ENCODE assay signal across 21 mouse cellular contexts in genomic region chr1:144545142-144545541, GRCm38 (mm10). TPM values are rescaled to one million over a fixed set of nuclear protein-coding genes. Genes with fewer than 3 reads are reported as not detected.
DNase-seq lines count a peak whose midpoint lies in the region; ATAC-seq and TF ChIP-seq lines count a peak whose summit lies in the region.
"Had no signal": no experiment of that assay in that cellular context is flagged by ENCODE, and none has a peak within 500 bp of the region (broad histone marks: within the 10 kb centered on the region; RNA-seq: fewer than 3 reads in every experiment).

No protein-coding gene starts in this region.

- 0 out of 2 replicates have a peak, but pooled peaks cover 4% of the 10 kb centered on the region for H3K4me1 ChIP-seq in forebrain, embryonic 15.5 days
- no peaks in the 10 kb centered on the region for H3K4me1 ChIP-seq in forebrain, embryonic 16.5 days (replicated peaks; ENCODE audit: control insufficient read depth, insufficient read depth, low read length)
- H3K4me1 ChIP-seq in lung, embryonic 15.5 days = no peaks in the 10 kb centered on the region
- H3K4me1 ChIP-seq in lung, adult 2 months (ENCODE audit: control insufficient read depth, insufficient read depth, low read length) = no peaks in the 10 kb centered on the region
- H3K4me1 ChIP-seq: embryonic facial prominence, embryonic 15.5 days; forebrain, embryonic 10.5 days; hindbrain, embryonic 15.5 days had no signal

- DNase-seq in lung, adult 2 months = no peak
- DNase-seq in retina, embryonic 14.5 days (ENCODE audit: low spot score) = peak; percentile 2
- no peak for DNase-seq in retina, postnatal 1 day
- DNase-seq: adrenal gland, adult 2 months; adrenal gland, postnatal 25 days; cerebellum, adult 2 months; gastrocnemius, postnatal 10 days; heart, adult 18-20 months; heart, postnatal 4 days had no signal

- no peak overlapping the region for H3K27ac ChIP-seq in forebrain, embryonic 15.5 days (replicated peaks)
- H3K27ac ChIP-seq in forebrain, embryonic 16.5 days (ENCODE audit: low read length) = no peak overlapping the region
- H3K27ac ChIP-seq in lung, embryonic 15.5 days = no peak overlapping the region
- H3K27ac ChIP-seq: embryonic facial prominence, embryonic 15.5 days; forebrain, embryonic 10.5 days; heart, embryonic 10.5 days; hindbrain, embryonic 15.5 days had no signal

- no peak for TF ChIP-seq CTCF in lung, adult 2 months (IDR thresholded peaks at IDR 0.05; ENCODE audit: insufficient read depth, low read length)

- 53% methylated on average over 4 of the region's 4 CpGs for WGBS in forebrain, embryonic 15.5 days
- 53% methylated on average over 4 of the region's 4 CpGs for WGBS in forebrain, embryonic 16.5 days
- WGBS in lung, embryonic 15.5 days = 50% methylated on average over 4 of the region's 4 CpGs
- 64% methylated on average over 4 of the region's 4 CpGs for WGBS in lung, adult 2 months

- H3K4me2 ChIP-seq in forebrain, embryonic 15.5 days (replicated peaks) = no peak overlapping the region
- H3K4me2 ChIP-seq in forebrain, embryonic 16.5 days (ENCODE audit: low read length) = no peak overlapping the region
- H3K4me2 ChIP-seq in lung, embryonic 15.5 days = no peak overlapping the region
- H3K4me2 ChIP-seq: embryonic facial prominence, embryonic 15.5 days; hindbrain, embryonic 15.5 days had no signal

- TF ChIP-seq POLR2A in lung, adult 2 months (IDR thresholded peaks at IDR 0.05; ENCODE audit: borderline replicate concordance, extremely low read depth, low read depth, low read length) = no peak

- 0 out of 2 replicates have a peak, but pooled peaks have one; percentile 19 for ATAC-seq in forebrain, embryonic 15.5 days (replicated peaks)
- no peak for ATAC-seq in forebrain, embryonic 16.5 days
- ATAC-seq in lung, embryonic 15.5 days (ENCODE audit: borderline replicate concordance, extremely low read depth, low FRiP score, low TSS enrichment) = 0 out of 2 replicates have a peak, but pooled peaks have one; percentile 23
- ATAC-seq: inflammation-experienced regulatory T-cells, adult 6 months had no signal

- no peaks in the 10 kb centered on the region for H3K9me3 ChIP-seq in forebrain, embryonic 15.5 days
- H3K9me3 ChIP-seq in forebrain, embryonic 16.5 days (ENCODE audit: control insufficient read depth, low read length) = no peaks in the 10 kb centered on the region
- no peaks in the 10 kb centered on the region for H3K9me3 ChIP-seq in lung, embryonic 15.5 days
- H3K9me3 ChIP-seq: embryonic facial prominence, embryonic 15.5 days; forebrain, embryonic 10.5 days; heart, embryonic 10.5 days; hindbrain, embryonic 15.5 days had no signal

- H3K9ac ChIP-seq in forebrain, embryonic 15.5 days (replicated peaks) = no peak overlapping the region
- H3K9ac ChIP-seq in forebrain, embryonic 16.5 days (replicated peaks; ENCODE audit: low read depth, low read length) = no peak overlapping the region
- H3K9ac ChIP-seq in lung, embryonic 15.5 days = no peak overlapping the region
- H3K9ac ChIP-seq: embryonic facial prominence, embryonic 15.5 days; hindbrain, embryonic 15.5 days had no signal

- no peaks in the 10 kb centered on the region for H3K36me3 ChIP-seq in forebrain, embryonic 15.5 days
- no peaks in the 10 kb centered on the region for H3K36me3 ChIP-seq in forebrain, embryonic 16.5 days (ENCODE audit: control insufficient read depth, insufficient read depth)
- no peaks in the 10 kb centered on the region for H3K36me3 ChIP-seq in lung, embryonic 15.5 days
- H3K36me3 ChIP-seq: embryonic facial prominence, embryonic 15.5 days; forebrain, embryonic 10.5 days; heart, embryonic 10.5 days; hindbrain, embryonic 15.5 days had no signal

- no peaks in the 10 kb centered on the region for H3K27me3 ChIP-seq in forebrain, embryonic 15.5 days
- no peaks in the 10 kb centered on the region for H3K27me3 ChIP-seq in forebrain, embryonic 16.5 days (replicated peaks; ENCODE audit: control insufficient read depth, insufficient read depth, low read length)
- H3K27me3 ChIP-seq in lung, embryonic 15.5 days = no peaks in the 10 kb centered on the region
- H3K27me3 ChIP-seq: embryonic facial prominence, embryonic 15.5 days; hindbrain, embryonic 15.5 days had no signal

- no peak overlapping the region for H3K4me3 ChIP-seq in forebrain, embryonic 15.5 days
- no peak overlapping the region for H3K4me3 ChIP-seq in forebrain, embryonic 16.5 days (replicated peaks; ENCODE audit: low read length)
- no peak overlapping the region for H3K4me3 ChIP-seq in lung, embryonic 15.5 days
- no peak overlapping the region for H3K4me3 ChIP-seq in lung, adult 2 months (replicated peaks; ENCODE audit: extremely low read depth, low read depth, low read length)
- H3K4me3 ChIP-seq: embryonic facial prominence, embryonic 15.5 days; erythroblast, embryonic 14.5 days; forebrain, embryonic 10.5 days; heart, embryonic 10.5 days; hindbrain, embryonic 15.5 days had no signal

RNA-seq across cellular contexts. Expression of gene Rgs21, which starts 22.3 kb away (rescaled TPM):
- not detected in 2 replicates for polyA plus RNA-seq in forebrain, embryonic 15.5 days (2015; fragmentation: Nextera tagmentation; extraction: Ambion mirVana)
- not detected in 2 replicates for polyA plus RNA-seq in forebrain, embryonic 16.5 days (2015; fragmentation: Nextera tagmentation; extraction: Ambion mirVana)
- not detected in 2 replicates for polyA plus RNA-seq in lung, embryonic 15.5 days (2015; fragmentation: Nextera tagmentation; extraction: Ambion mirVana)
- not detected in 2 replicates for polyA plus RNA-seq in lung, adult 2 months (2012; rRNA removed)
- polyA plus RNA-seq: adrenal gland, adult 2 months; cerebellum, adult 2 months; embryonic facial prominence, embryonic 11.5 days; embryonic facial prominence, embryonic 15.5 days; erythroblast, embryonic 14.5 days; forebrain, embryonic 10.5 days; frontal cortex, adult 2 months; heart, embryonic 10.5 days; heart, embryonic 14.5 days; hindbrain, embryonic 15.5 days; inflammation-experienced regulatory T-cells, adult 6 months had no signal
